Mouse (Mus musculus): Measurements from ENCODE around the gene Gm7903. TPM values are rescaled to one million over a fixed set of nuclear protein-coding genes. Genes with fewer than 3 reads are reported as not detected.

Gene Gm7903
- polyA plus RNA-seq, 1 experiment from 2014 or later = not detected

Other genes starting within 250 kb of the Gm7903 start
- 0.75 and 0.87 TPM in 2 replicates for gene Tceal6, start 223.1 kb upstream of the Gm7903 start, polyA plus RNA-seq (2015; fragmentation: Nextera tagmentation; extraction: Ambion mirVana)
- not detected in 2 replicates for gene Pramel3, start 131.5 kb upstream of the Gm7903 start, polyA plus RNA-seq (2015; fragmentation: Nextera tagmentation; extraction: Ambion mirVana)
- gene Gm5128, start 60.6 kb upstream of the Gm7903 start, polyA plus RNA-seq (2015; fragmentation: Nextera tagmentation; extraction: Ambion mirVana) = not detected in 2 replicates
- gene AV320801, start 60.8 kb downstream of the Gm7903 start, polyA plus RNA-seq (2015; fragmentation: Nextera tagmentation; extraction: Ambion mirVana) = 0.05 TPM in 1 of 2 replicates, not detected in the other
- not detected in 2 replicates for gene Nxf7, start 164.9 kb downstream of the Gm7903 start, polyA plus RNA-seq (2015; fragmentation: Nextera tagmentation; extraction: Ambion mirVana)
- not detected in 2 replicates for gene Prame, start 193.9 kb downstream of the Gm7903 start, polyA plus RNA-seq (2015; fragmentation: Nextera tagmentation; extraction: Ambion mirVana)

Measured in lung, embryonic 16.5 days (tissue).